Mouse (Mus musculus) forebrain, embryonic 12.5 days (tissue): ENCODE data around the gene Ptpn7. TPM values are rescaled to one million over a fixed set of nuclear protein-coding genes. Genes with fewer than 3 reads are reported as not detected.

Experiments used
- ATAC-seq: fragments of 200-750 bp; cut with Nextera tagmentation; 2 replicates; pipeline ENCODE4 v1.8.0; 2017; ENCODE audit warnings: moderate TSS enrichment; ENCODE audit not compliant: low FRiP score
- H3K27ac ChIP-seq: fragments of 300-500 bp; sonication (generic); 2 replicates; pipeline ENCODE4 v1.5.1; 2016; ENCODE audit warnings: mild to moderate bottlenecking
- H3K27me3 ChIP-seq: fragments of 300-500 bp; sonication (generic); 2 replicates; pipeline ENCODE4 v1.6.1; 2016; ENCODE audit warnings: mild to moderate bottlenecking
- H3K36me3 ChIP-seq: fragments of 300-500 bp; sonication (generic); replicated peaks from 2 replicates; pipeline ENCODE4 v1.6.1; 2016; ENCODE audit warnings: mild to moderate bottlenecking
- H3K4me1 ChIP-seq: fragments of 300-500 bp; sonication (generic); 2 replicates; pipeline ENCODE4 v1.6.1; 2016
- H3K4me2 ChIP-seq: fragments of 300-500 bp; sonication (generic); 2 replicates; pipeline ENCODE4 v1.6.1; 2016; ENCODE audit warnings: mild to moderate bottlenecking, moderate library complexity
- H3K4me3 ChIP-seq: fragments of 300-500 bp; sonication (generic); replicated peaks from 2 replicates; pipeline ENCODE4 v1.5.1; 2016; ENCODE audit warnings: mild to moderate bottlenecking
- H3K9ac ChIP-seq: fragments of 300-500 bp; sonication (generic); 2 replicates; pipeline ENCODE4 v1.6.1; 2016; ENCODE audit warnings: mild to moderate bottlenecking
- H3K9me3 ChIP-seq: fragments of 300-500 bp; sonication (generic); 2 replicates; pipeline ENCODE4 v1.6.1; 2016
- WGBS: fragments of 180-500 bp; shearing (Covaris S2); methylation state at CpG from one replicate; pipeline ENCODE4 v1.1.7; 2016; 5-methylcytosine and 5-hydroxymethylcytosine counted together
- polyA plus RNA-seq: library from polyadenylated mRNA; unstranded; fragments of >200 nt; fragmentation: Nextera tagmentation; extraction: Ambion mirVana; gene quantifications from 2 replicates; pipeline ENCODE4 v1.2.1, GENCODE M21; 2016

Ptpn7 gene
- 0.78 and 1.0 TPM in 2 replicates for polyA plus RNA-seq

- H3K27ac ChIP-seq: no peak within 1 kb of the TSS; the same call in 1 of the 2 replicates
- 49% methylated on average over 10 of the region's 10 CpGs for WGBS
Measured at GRCm38 (mm10) chr1:135132473-135132872, at the start of gene Ptpn7. TSS of gene Ptpn7 (plus strand) at chr1:135132700.

DNA sequence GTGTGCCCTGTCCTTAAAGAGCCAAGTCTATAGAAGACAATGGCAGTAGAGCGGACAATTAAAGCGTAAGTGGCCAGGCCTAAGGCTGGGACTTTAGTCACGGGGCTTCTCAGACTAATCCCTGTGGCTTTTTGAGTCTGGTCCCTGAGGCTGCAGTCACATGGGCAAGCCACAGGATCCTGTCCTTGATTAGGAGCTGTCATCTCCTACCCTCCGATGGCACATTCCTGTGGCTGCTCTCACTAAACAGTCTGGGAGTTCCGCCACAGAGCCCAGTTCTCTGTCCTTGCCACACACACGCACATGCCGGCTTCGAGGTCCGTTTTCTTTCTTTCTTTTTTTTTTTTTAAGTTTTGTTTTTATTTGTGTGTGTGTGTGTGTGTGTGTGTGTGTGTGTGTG, 49.0 kb upstream of the Ptpn7 start:
- peaks cover 50% of the 10 kb centered on the region for H3K27me3 ChIP-seq
- H3K27ac ChIP-seq: no peak overlapping the region
- no peak overlapping the region for H3K4me3 ChIP-seq
- no peaks in the 10 kb centered on the region for H3K36me3 ChIP-seq
- H3K9me3 ChIP-seq: no peaks in the 10 kb centered on the region
- no peak overlapping the region for H3K9ac ChIP-seq
- no peak for ATAC-seq
- no peak overlapping the region for H3K4me2 ChIP-seq
- 54% methylated on average over 9 of the region's 9 CpGs for WGBS
- H3K4me1 ChIP-seq: peaks cover 8% of the 10 kb centered on the region; the same call in 1 of the 2 replicates

More at GRCm38 (mm10) chr1:135132473-135132872, at the start of gene Ptpn7:
- Histone ChIP-seq H3K4me3 (no peak within 1 kb of the TSS), H3K27me3 (peaks cover 28% of the 10 kb centered on the region), H3K4me2 (no peak within 1 kb of the TSS), H3K9ac (no peak within 1 kb of the TSS), H3K36me3 (no peaks in the 10 kb centered on the region), H3K9me3 (no peaks in the 10 kb centered on the region), H3K4me1 (peaks cover 6% of the 10 kb centered on the region; the same call in 1 of the 2 replicates)
- ATAC-seq: no peak; the same call in 1 of the 2 replicates

DNA sequence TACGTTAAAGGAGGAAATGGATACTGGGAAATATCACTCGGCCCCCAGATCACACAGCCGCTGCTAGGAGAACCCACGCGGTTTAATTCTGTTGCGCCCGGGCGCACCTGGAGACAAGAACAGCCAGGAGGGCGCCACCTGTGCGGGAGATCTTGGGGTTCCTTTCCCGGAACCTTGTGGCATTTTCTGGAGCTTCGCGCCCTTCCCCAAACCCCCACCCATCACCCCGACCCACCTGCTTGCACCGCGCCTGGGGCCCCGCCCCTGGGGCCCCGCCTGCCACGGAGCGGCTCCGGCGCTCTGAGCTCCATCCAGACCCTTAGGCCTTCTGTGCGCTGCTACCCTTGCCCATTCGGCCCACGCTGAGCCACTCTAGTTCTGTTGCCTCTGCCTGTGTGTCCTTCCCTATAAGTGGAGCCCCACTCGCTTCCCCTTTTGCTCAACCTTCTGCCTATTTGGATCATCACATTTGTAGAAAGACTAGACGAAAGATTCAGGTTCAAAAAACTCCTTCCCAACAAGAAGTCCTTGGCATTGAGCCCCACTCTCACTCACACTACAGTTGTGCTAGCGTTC, 47.1 kb upstream of the Ptpn7 start:
- ATAC-seq: no peak
- H3K9me3 ChIP-seq: no peaks in the 10 kb centered on the region
- 16% methylated on average over 28 of the region's 28 CpGs for WGBS

DNA sequence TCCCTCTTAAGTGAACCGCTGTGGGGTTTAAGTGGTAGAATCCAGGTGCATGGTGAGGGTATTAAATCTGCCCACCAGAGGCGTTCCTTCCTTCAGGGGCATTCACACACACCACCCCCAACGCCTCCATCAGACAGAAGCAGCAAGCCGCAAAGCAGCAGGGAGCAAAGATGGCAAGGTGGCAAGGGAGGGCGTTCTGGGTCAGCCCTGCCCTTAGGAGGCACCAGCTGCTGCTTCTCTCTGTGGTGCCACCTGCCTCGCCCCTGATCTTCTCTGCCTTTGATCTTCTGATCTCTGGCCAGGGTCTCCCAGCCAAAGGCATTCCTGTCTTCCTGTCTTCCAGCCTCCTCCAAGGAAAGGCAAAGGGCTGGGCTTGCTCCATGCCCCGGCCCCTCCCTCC, 46.5 kb upstream of the Ptpn7 start:
- no peak for ATAC-seq
- H3K36me3 ChIP-seq: no peaks in the 10 kb centered on the region
- peaks cover 4% of the 10 kb centered on the region; the same call in 1 of the 2 replicates for H3K4me1 ChIP-seq
- no peaks in the 10 kb centered on the region for H3K9me3 ChIP-seq
- H3K4me2 ChIP-seq: no peak overlapping the region
- 33% methylated on average over 7 of the region's 7 CpGs for WGBS
- peaks cover 53% of the 10 kb centered on the region for H3K27me3 ChIP-seq
- no peak overlapping the region for H3K9ac ChIP-seq
- H3K4me3 ChIP-seq: no peak overlapping the region
- H3K27ac ChIP-seq: no peak overlapping the region

More for the DNA sequence above, 47.1 kb upstream of the Ptpn7 start:
- peak overlapping the region; percentile 13; the same call in 1 of the 2 replicates for H3K4me2 ChIP-seq
- H3K4me3 ChIP-seq: no peak overlapping the region
- no peaks in the 10 kb centered on the region for H3K36me3 ChIP-seq
- H3K27me3 ChIP-seq: peaks cover 53% of the 10 kb centered on the region
- peaks cover 4% of the 10 kb centered on the region; the same call in 1 of the 2 replicates for H3K4me1 ChIP-seq
- H3K9ac ChIP-seq: no peak overlapping the region
- no peak overlapping the region for H3K27ac ChIP-seq

- no peak for ATAC-seq
- H3K4me1 ChIP-seq: peaks cover 4% of the 10 kb centered on the region; the same call in 1 of the 2 replicates
- 59% methylated on average over 1 of the region's 1 CpGs for WGBS
- H3K9ac ChIP-seq: no peak overlapping the region
- H3K27ac ChIP-seq: no peak overlapping the region
- no peak overlapping the region for H3K4me2 ChIP-seq
- no peaks in the 10 kb centered on the region for H3K9me3 ChIP-seq
- no peaks in the 10 kb centered on the region for H3K36me3 ChIP-seq
- H3K27me3 ChIP-seq: peaks cover 53% of the 10 kb centered on the region
- H3K4me3 ChIP-seq: no peak overlapping the region
Measured at GRCm38 (mm10) chr1:135087414-135087813, 45.1 kb upstream of the Ptpn7 start.

- no peak for ATAC-seq
- Histone ChIP-seq H3K36me3 (no peaks in the 10 kb centered on the region), H3K4me2 (no peak overlapping the region), H3K9me3 (no peaks in the 10 kb centered on the region), H3K27ac (no peak overlapping the region), H3K9ac (no peak overlapping the region), H3K4me1 (0 out of 2 replicates have a peak, but pooled peaks cover 4% of the 10 kb centered on the region), H3K4me3 (no peak overlapping the region), H3K27me3 (peaks cover 34% of the 10 kb centered on the region)
- 78% methylated on average over 10 of the region's 10 CpGs for WGBS
Measured at GRCm38 (mm10) chr1:135089626-135090025, 42.9 kb upstream of the Ptpn7 start.

- Histone ChIP-seq H3K4me2 (no peak overlapping the region), H3K4me1 (no peaks in the 10 kb centered on the region), H3K9ac (no peak overlapping the region), H3K27ac (no peak overlapping the region), H3K36me3 (no peaks in the 10 kb centered on the region), H3K27me3 (peaks cover 21% of the 10 kb centered on the region), H3K4me3 (no peak overlapping the region), H3K9me3 (no peaks in the 10 kb centered on the region)
- WGBS: 73% methylated on average over 3 of the region's 3 CpGs
- no peak for ATAC-seq
Measured at GRCm38 (mm10) chr1:135090914-135091313, 41.6 kb upstream of the Ptpn7 start.

GRCm38 (mm10) chr1:135094723-135095122, 37.8 kb upstream of the Ptpn7 start:
- Histone ChIP-seq H3K4me2 (no peak overlapping the region), H3K27ac (no peak overlapping the region), H3K4me1 (no peaks in the 10 kb centered on the region), H3K4me3 (no peak overlapping the region), H3K27me3 (no peaks in the 10 kb centered on the region; the same call in 1 of the 2 replicates), H3K9me3 (no peaks in the 10 kb centered on the region), H3K9ac (no peak overlapping the region), H3K36me3 (no peaks in the 10 kb centered on the region)
- WGBS: 72% methylated on average over 7 of the region's 7 CpGs
- ATAC-seq: no peak

GRCm38 (mm10) chr1:135095189-135095588, 37.3 kb upstream of the Ptpn7 start:
- H3K9me3 ChIP-seq: no peaks in the 10 kb centered on the region
- H3K27me3 ChIP-seq: peaks cover 2% of the 10 kb centered on the region; the same call in 1 of the 2 replicates
- ATAC-seq: no peak
- no peak overlapping the region for H3K9ac ChIP-seq
- no peak overlapping the region for H3K4me2 ChIP-seq
- H3K27ac ChIP-seq: no peak overlapping the region
- H3K4me1 ChIP-seq: no peaks in the 10 kb centered on the region
- 69% methylated on average over 7 of the region's 7 CpGs for WGBS
- no peaks in the 10 kb centered on the region for H3K36me3 ChIP-seq
- no peak overlapping the region for H3K4me3 ChIP-seq

DNA sequence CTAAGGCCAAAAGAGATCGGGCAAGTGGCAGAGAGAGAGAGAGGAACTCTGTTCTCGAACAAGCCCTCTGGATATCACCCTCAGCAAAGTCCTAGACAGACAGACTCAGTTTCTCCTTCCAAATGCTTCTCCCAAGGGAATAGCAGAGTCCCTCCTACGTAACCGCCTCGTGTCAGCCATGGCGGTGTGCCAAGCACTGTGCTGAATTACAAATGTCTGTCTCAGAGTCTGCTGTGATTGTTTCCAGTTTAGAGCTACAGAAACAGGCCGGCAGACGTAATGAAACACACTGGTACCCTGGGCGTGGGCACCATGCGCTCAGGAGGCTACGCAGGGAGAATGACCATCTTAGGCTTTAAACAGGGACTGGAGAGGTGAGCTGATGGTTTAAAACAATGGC, 36.2 kb upstream of the Ptpn7 start:
- ATAC-seq: no peak
- no peaks in the 10 kb centered on the region for H3K36me3 ChIP-seq
- 86% methylated on average over 11 of the region's 11 CpGs for WGBS

DNA sequence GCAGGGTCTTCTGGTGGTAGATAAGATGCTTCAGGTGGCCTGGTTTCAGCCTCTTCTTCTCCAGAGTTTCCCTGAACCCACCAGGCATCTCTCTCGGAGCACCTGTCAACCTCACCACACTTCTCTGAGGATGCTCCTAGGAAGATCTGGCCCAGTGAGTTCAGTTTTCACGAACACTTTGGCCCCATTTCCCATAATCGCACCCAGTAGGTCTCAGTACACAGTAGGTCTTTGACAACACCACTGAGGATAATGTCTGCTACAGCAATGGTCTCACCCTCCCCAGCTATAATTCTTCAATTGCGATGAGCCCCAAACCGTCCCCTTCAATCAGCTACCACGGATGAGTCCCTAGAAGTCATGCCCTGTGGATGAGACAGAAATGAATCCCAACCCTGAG, 35.1 kb upstream of the Ptpn7 start:
- H3K36me3 ChIP-seq: no peaks in the 10 kb centered on the region

More for the DNA sequence above, 36.2 kb upstream of the Ptpn7 start:
- H3K27ac ChIP-seq: no peak overlapping the region
- peaks cover 12% of the 10 kb centered on the region for H3K27me3 ChIP-seq
- no peak overlapping the region for H3K4me3 ChIP-seq
- H3K9me3 ChIP-seq: no peaks in the 10 kb centered on the region
- no peak overlapping the region for H3K9ac ChIP-seq
- H3K4me2 ChIP-seq: no peak overlapping the region
- no peaks in the 10 kb centered on the region for H3K4me1 ChIP-seq

DNA sequence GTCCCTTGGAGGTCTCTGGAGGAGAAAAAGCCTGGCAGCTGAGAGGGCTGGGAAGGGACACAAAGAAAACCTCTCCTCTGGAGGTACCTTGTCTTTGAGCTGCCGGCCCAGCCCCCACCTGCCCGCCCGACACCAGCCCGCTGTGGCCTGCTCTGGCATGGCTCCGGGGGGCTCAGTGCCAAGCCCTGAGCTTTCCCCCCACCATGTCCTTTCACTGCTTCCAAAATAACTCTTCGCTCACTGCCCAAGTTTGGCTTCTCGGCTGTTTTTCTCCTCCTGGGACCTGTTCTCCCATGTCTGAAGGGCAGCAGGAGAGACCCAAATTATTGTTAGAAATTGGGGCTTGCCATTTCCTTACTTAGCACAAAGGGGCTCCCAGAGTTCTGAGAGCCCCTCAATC, 34.1 kb upstream of the Ptpn7 start:
- Histone ChIP-seq H3K9me3 (no peaks in the 10 kb centered on the region), H3K36me3 (no peaks in the 10 kb centered on the region), H3K9ac (no peak overlapping the region), H3K4me3 (no peak overlapping the region), H3K27me3 (peaks cover 33% of the 10 kb centered on the region), H3K27ac (no peak overlapping the region), H3K4me1 (no peaks in the 10 kb centered on the region), H3K4me2 (no peak overlapping the region)
- ATAC-seq: no peak
- WGBS: 87% methylated on average over 7 of the region's 7 CpGs

More for the DNA sequence above, 35.1 kb upstream of the Ptpn7 start:
- peaks cover 23% of the 10 kb centered on the region for H3K27me3 ChIP-seq
- WGBS: 91% methylated on average over 6 of the region's 6 CpGs
- ATAC-seq: no peak
- H3K4me2 ChIP-seq: no peak overlapping the region
- no peaks in the 10 kb centered on the region for H3K4me1 ChIP-seq
- no peak overlapping the region for H3K27ac ChIP-seq
- no peak overlapping the region for H3K9ac ChIP-seq
- no peak overlapping the region for H3K4me3 ChIP-seq
- no peaks in the 10 kb centered on the region for H3K9me3 ChIP-seq

DNA sequence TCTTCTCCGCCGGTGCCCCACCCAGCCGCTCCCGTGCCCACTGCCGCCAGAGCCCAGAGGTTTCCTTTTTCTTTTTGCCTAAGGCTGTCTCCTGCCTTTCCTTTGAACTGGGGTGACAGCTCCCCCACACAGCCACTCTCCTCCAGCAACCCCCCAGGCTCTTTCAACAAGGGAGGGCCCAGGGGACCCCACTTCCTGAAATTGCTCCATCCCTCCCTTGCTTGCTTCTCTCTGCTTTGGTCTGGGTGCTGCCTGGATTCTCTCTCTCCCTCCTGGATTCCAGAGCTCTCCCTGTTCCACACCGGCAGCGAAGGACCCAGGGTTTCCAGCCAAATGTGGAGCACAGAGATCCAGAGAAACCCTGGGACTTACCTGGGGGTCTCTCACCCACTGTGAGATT, 32.1 kb upstream of the Ptpn7 start:
- WGBS: 68% methylated on average over 7 of the region's 7 CpGs
- ATAC-seq: no peak
- Histone ChIP-seq H3K9me3 (no peaks in the 10 kb centered on the region), H3K4me3 (no peak overlapping the region), H3K27ac (no peak overlapping the region), H3K9ac (no peak overlapping the region), H3K27me3 (peaks cover 53% of the 10 kb centered on the region), H3K4me2 (no peak overlapping the region), H3K4me1 (peaks cover 7% of the 10 kb centered on the region), H3K36me3 (no peaks in the 10 kb centered on the region)
